Mouse (Mus musculus) stomach, postnatal 0 days (tissue): ENCODE data around the gene Cnr2.

Experiments used
- CTCF ChIP-seq: IDR thresholded peaks from 2 replicates; pipeline ENCODE4 v1.5.1; 2016; ENCODE audit warnings: antibody characterized with exemption, low read depth, mild to moderate bottlenecking, moderate library complexity
- EP300 ChIP-seq: optimal IDR thresholded peaks from 2 replicates; pipeline ENCODE3; 2016; ENCODE audit warnings: antibody characterized with exemption

- no peak for TF ChIP-seq CTCF
- TF ChIP-seq EP300: no peak
Measured at GRCm38 (mm10) chr4:135918635-135919279, 23.6 kb downstream of the Cnr2 start.
